8 mouse cellular contexts compared by ENCODE assay signal in genomic region chr5:64505227-64505834, GRCm38 (mm10).
A peak's percentile ranks its signal among the peaks of the same experiment; 100 is the strongest.
DNase-seq lines count a peak whose midpoint lies in the region; ATAC-seq and TF ChIP-seq lines count a peak whose summit lies in the region.

No protein-coding gene starts in this region.

- H3K27me3 ChIP-seq in intestine, postnatal 0 days (replicated peaks; ENCODE audit: control insufficient read depth, insufficient read depth, low read length), result no peaks in the 10 kb centered on the region
- H3K27me3 ChIP-seq in lung, embryonic 14.5 days (ENCODE audit: insufficient read depth, low read length), result no peaks in the 10 kb centered on the region
- H3K27me3 ChIP-seq in neural tube, embryonic 15.5 days (replicated peaks), result no peaks in the 10 kb centered on the region

- no peaks in the 10 kb centered on the region for H3K36me3 ChIP-seq in intestine, postnatal 0 days (ENCODE audit: control insufficient read depth, insufficient read depth)
- H3K36me3 ChIP-seq in lung, embryonic 14.5 days (ENCODE audit: insufficient read depth), result no peaks in the 10 kb centered on the region
- no peaks in the 10 kb centered on the region for H3K36me3 ChIP-seq in neural tube, embryonic 15.5 days

- peak overlapping the region; percentile 89 for H3K27ac ChIP-seq in intestine, postnatal 0 days (ENCODE audit: low read depth, low read length)
- H3K27ac ChIP-seq in lung, embryonic 14.5 days (ENCODE audit: low read depth), result peak overlapping the region; percentile 86
- peak overlapping the region; percentile 18; the same call in 1 of the 2 replicates for H3K27ac ChIP-seq in neural tube, embryonic 15.5 days (replicated peaks)

- peak overlapping the region; percentile 64 for H3K4me2 ChIP-seq in intestine, postnatal 0 days (replicated peaks; ENCODE audit: low read depth)
- H3K4me2 ChIP-seq in lung, embryonic 14.5 days, result peak overlapping the region; percentile 67
- peak overlapping the region; percentile 72 for H3K4me2 ChIP-seq in neural tube, embryonic 15.5 days

- H3K9ac ChIP-seq in intestine, postnatal 0 days (ENCODE audit: low read depth, low read length), result no peak overlapping the region
- H3K9ac ChIP-seq in lung, embryonic 14.5 days, result peak overlapping the region; percentile 38
- 0 out of 2 replicates have a peak overlapping the region, but pooled peaks have one; percentile 14 for H3K9ac ChIP-seq in neural tube, embryonic 15.5 days (replicated peaks)

- H3K9me3 ChIP-seq in intestine, postnatal 0 days (ENCODE audit: control insufficient read depth), result no peaks in the 10 kb centered on the region
- H3K9me3 ChIP-seq in lung, embryonic 14.5 days (ENCODE audit: low read depth, low read length), result no peaks in the 10 kb centered on the region
- no peaks in the 10 kb centered on the region for H3K9me3 ChIP-seq in neural tube, embryonic 15.5 days (replicated peaks)

- peak; percentile 12; the same call in 1 of the 2 replicates for TF ChIP-seq CTCF in intestine, postnatal 0 days (IDR thresholded peaks at IDR 0.05; ENCODE audit: low read depth)
- TF ChIP-seq CTCF in lung, embryonic 14.5 days (IDR thresholded peaks at IDR 0.05; ENCODE audit: low read depth), result no peak

- peak overlapping the region; percentile 23 for H3K4me3 ChIP-seq in intestine, postnatal 0 days (ENCODE audit: low read depth, low read length)
- H3K4me3 ChIP-seq in lung, embryonic 14.5 days (ENCODE audit: low read depth, low read length), result peak overlapping the region; percentile 21
- H3K4me3 ChIP-seq in neural tube, embryonic 15.5 days (replicated peaks), result peak overlapping the region; percentile 37

- H3K4me1 ChIP-seq in intestine, postnatal 0 days (replicated peaks; ENCODE audit: control insufficient read depth, insufficient read depth, low read length), result peaks cover 5% of the 10 kb centered on the region; the same call in 1 of the 2 replicates
- peaks cover 29% of the 10 kb centered on the region for H3K4me1 ChIP-seq in lung, embryonic 14.5 days (ENCODE audit: insufficient read depth)
- peaks cover 25% of the 10 kb centered on the region for H3K4me1 ChIP-seq in neural tube, embryonic 15.5 days

- 3% methylated on average over 17 of the region's 17 CpGs for WGBS in intestine, postnatal 0 days
- WGBS in lung, embryonic 14.5 days, result under 1% methylated on average over 17 of the region's 17 CpGs
- 1% methylated on average over 17 of the region's 17 CpGs for WGBS in neural tube, embryonic 15.5 days

- intact Hi-C loops in left cerebral cortex, postnatal 36 days (cut with DNase I), result loop anchor here (5.0 kb wide), 1 partner anchor 357 kb away; no protein-coding TSS in a partner anchor
- intact Hi-C loops in left cerebral cortex, postnatal 14 days (cut with DNase I), result loop anchor here (5.0 to 10.0 kb wide), 2 partner anchors 123 to 211 kb away; no protein-coding TSS in a partner anchor

- DNase-seq in left cerebral cortex, postnatal 36 days (ENCODE audit: low spot score in 2 of 2), result peak; percentile 22 to 39
- no peak for DNase-seq in left cerebral cortex, postnatal 14 days (ENCODE audit: low spot score in 2 of 2)
- peak; percentile 36 to 61 for DNase-seq in gastrocnemius, postnatal 4 days (ENCODE audit: low spot score in 2 of 2)
- peak; percentile 80 for DNase-seq in lung, embryonic 14.5 days
- DNase-seq in urinary bladder, postnatal 14 days (ENCODE audit: low spot score), result peak; percentile 81

- peak; percentile 79 for ATAC-seq in common myeloid progenitor, adult 5-6 weeks (replicated peaks; ENCODE audit: low read depth, poor library complexity, severe bottlenecking)
- ATAC-seq in intestine, postnatal 0 days, result peak; percentile 84
- ATAC-seq in lung, embryonic 14.5 days (ENCODE audit: insufficient read depth), result peak; percentile 77
- peak; percentile 51; the same call in 1 of the 2 replicates for ATAC-seq in neural tube, embryonic 15.5 days (ENCODE audit: low FRiP score)

Comparison
In these comparisons a context has a peak if more than half of its experiments do, and no peak if none do; other contexts are left out.
1. DNase-seq: peak in left cerebral cortex, postnatal 36 days (2 of 2), gastrocnemius, postnatal 4 days (2 of 2), lung, embryonic 14.5 days (single experiment) and urinary bladder, postnatal 14 days (single experiment); none in left cerebral cortex, postnatal 14 days (0 of 2).
2. H3K27ac ChIP-seq: peak in every context shown above with its lines; median percentile 89 in intestine, postnatal 0 days; 86 in lung, embryonic 14.5 days; 18 in neural tube, embryonic 15.5 days.
3. Peak in every context shown above with its lines, with median percentiles within 50 percentile points of each other: ATAC-seq, H3K4me2 ChIP-seq and H3K4me3 ChIP-seq.